Mouse (Mus musculus): ENCODE results near the gene Cmbl. TPM values are rescaled to one million over a fixed set of nuclear protein-coding genes. Genes with fewer than 3 reads are reported as not detected.
"Not testable (repeated sequence)": the region's sequence is repeated elsewhere in the genome, so short reads cannot be mapped to it uniquely, and the experiment has no call there.

Cmbl gene
- polyA plus RNA-seq, 1 experiment from 2014 or later, result 8.6 TPM

DNA sequence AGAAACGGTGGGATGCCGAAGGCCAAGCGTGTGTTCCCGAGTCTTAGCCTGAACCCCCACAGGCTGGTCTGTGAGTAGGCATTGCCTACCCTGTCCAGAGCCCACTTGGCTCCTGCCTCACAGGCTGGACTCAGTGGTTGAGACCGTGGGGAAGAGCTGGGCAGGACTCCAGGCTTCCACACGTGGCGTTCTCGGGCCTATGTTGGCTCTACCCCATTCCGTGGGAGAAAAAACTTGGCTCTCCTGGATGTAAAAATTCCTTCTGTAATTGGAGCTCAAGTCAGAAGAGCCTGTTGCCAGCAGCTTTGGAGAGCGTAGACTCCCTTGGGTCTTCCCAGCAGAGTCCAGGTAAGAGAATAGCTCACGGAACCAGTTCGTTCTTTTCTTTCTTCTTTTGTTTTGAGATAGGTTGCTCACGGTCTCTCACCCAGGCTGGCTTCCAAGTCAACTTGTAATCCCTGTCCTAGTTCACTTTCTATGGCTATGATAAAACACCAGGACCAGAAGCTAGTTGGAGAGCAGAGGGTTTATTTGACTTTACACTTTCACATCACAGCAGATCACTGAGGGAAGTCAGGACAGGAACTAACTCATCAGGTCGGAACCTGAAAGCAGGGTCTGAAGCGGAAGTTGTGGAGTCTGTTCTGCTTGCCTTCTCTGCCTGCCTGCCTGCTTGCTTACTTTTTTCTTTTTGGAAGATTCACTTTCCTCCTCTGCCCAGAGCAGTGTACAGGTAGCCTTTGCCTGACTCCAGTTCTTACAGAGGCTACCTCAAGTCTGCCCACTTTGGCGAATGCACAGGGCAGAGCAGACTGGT, 6.9 kb downstream of the Cmbl start:
- no peaks in the 10 kb centered on the region for H3K27me3 ChIP-seq (replicated peaks; ENCODE audit: control insufficient read depth, insufficient read depth, low read length)
- no peak overlapping the region for H3K27ac ChIP-seq (ENCODE audit: low read length)
- H3K9ac ChIP-seq (replicated peaks; ENCODE audit: low read depth, low read length), result no peak overlapping the region
- ATAC-seq, result no peak
- H3K4me2 ChIP-seq (ENCODE audit: low read length), result no peak overlapping the region
- H3K4me3 ChIP-seq (replicated peaks; ENCODE audit: low read length), result no peak overlapping the region
- H3K4me1 ChIP-seq (replicated peaks; ENCODE audit: control insufficient read depth, insufficient read depth, low read length), result no peaks in the 10 kb centered on the region
- no peaks in the 10 kb centered on the region for H3K36me3 ChIP-seq (ENCODE audit: control insufficient read depth, insufficient read depth)
- no peaks in the 10 kb centered on the region for H3K9me3 ChIP-seq (ENCODE audit: control insufficient read depth, low read length)
- WGBS, result 79% methylated on average over 16 of the region's 16 CpGs

DNA sequence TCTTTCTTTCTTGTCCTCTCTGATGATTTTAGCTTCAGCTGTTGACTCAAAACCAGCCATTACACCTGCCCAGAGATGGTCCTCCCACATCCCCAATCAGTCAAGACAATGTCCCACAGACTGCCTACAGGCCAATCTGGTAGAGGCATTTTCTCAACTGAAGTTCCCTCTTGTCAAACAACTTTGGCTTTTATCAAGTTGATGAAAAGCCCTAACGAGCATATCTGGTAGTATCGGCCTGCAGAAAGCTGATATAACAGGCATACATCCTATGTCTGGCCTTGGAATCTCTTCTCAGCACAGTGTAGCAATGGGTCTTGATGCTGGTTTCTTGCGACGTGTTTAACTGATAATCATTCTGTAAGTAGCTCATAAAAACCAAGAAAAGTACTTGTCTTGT, 8.1 kb downstream of the Cmbl start:
- H3K4me1 ChIP-seq (replicated peaks; ENCODE audit: control insufficient read depth, insufficient read depth, low read length), result no peaks in the 10 kb centered on the region
- H3K27ac ChIP-seq (ENCODE audit: low read length), result no peak overlapping the region
- no peak for ATAC-seq
- H3K9ac ChIP-seq (replicated peaks; ENCODE audit: low read depth, low read length), result no peak overlapping the region
- WGBS, result 79% methylated on average over 4 of the region's 4 CpGs
- H3K27me3 ChIP-seq (replicated peaks; ENCODE audit: control insufficient read depth, insufficient read depth, low read length), result no peaks in the 10 kb centered on the region
- H3K4me3 ChIP-seq (replicated peaks; ENCODE audit: low read length), result no peak overlapping the region
- H3K9me3 ChIP-seq (ENCODE audit: control insufficient read depth, low read length), result no peaks in the 10 kb centered on the region
- no peak overlapping the region for H3K4me2 ChIP-seq (ENCODE audit: low read length)
- no peaks in the 10 kb centered on the region for H3K36me3 ChIP-seq (ENCODE audit: control insufficient read depth, insufficient read depth)

DNA sequence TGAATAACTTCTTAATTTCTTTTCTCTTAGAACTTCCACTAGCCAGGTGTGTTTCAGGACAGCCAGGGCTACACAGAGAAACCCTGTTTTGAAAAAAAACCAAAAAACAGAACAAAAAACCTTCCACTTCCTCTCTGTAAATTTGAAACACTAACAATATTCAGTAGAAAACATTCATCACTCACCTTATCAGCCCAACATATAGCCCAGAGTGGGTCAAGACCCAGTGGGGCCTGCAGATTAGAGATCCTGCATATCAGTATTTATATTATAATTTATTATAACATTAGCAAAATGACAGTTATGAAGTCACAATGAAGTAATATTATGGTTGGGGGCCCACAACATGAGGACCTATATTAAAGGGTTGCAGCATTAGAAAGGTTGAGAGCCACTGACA, 8.5 kb downstream of the Cmbl start:
- H3K36me3 ChIP-seq (ENCODE audit: control insufficient read depth, insufficient read depth), result no peaks in the 10 kb centered on the region
- no peaks in the 10 kb centered on the region for H3K27me3 ChIP-seq (replicated peaks; ENCODE audit: control insufficient read depth, insufficient read depth, low read length)
- no peak for ATAC-seq
- no peak overlapping the region for H3K4me2 ChIP-seq (ENCODE audit: low read length)
- no peaks in the 10 kb centered on the region for H3K4me1 ChIP-seq (replicated peaks; ENCODE audit: control insufficient read depth, insufficient read depth, low read length)
- H3K27ac ChIP-seq (ENCODE audit: low read length), result no peak overlapping the region
- H3K4me3 ChIP-seq (replicated peaks; ENCODE audit: low read length), result no peak overlapping the region
- H3K9me3 ChIP-seq (ENCODE audit: control insufficient read depth, low read length), result no peaks in the 10 kb centered on the region
- H3K9ac ChIP-seq (replicated peaks; ENCODE audit: low read depth, low read length), result no peak overlapping the region

DNA sequence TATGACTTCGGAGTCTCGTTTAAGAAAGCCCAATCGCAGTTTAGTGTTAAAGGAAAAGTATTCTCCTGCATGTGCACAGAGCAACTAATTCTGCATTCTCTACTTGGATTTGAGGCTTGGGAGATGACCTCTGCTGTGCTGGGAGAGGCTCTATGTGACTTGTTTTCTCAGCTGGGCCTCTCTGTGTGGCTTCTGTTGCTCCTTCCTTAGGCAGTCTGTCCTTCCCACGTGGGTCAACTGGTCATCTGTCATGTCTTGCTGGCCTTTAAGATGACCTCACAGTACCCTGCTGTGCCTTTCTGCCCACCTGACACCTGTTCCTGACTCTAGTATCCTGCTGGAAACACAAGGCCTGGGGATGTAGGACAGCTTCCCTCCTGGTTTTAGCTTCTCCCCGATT, 10.9 kb downstream of the Cmbl start:
- Histone ChIP-seq H3K4me3 (replicated peaks; ENCODE audit: low read length) (no peak overlapping the region), H3K27me3 (replicated peaks; ENCODE audit: control insufficient read depth, insufficient read depth, low read length) (no peaks in the 10 kb centered on the region), H3K9ac (replicated peaks; ENCODE audit: low read depth, low read length) (no peak overlapping the region), H3K27ac (ENCODE audit: low read length) (no peak overlapping the region), H3K36me3 (ENCODE audit: control insufficient read depth, insufficient read depth) (no peaks in the 10 kb centered on the region), H3K4me2 (ENCODE audit: low read length) (no peak overlapping the region), H3K4me1 (replicated peaks; ENCODE audit: control insufficient read depth, insufficient read depth, low read length) (no peaks in the 10 kb centered on the region), H3K9me3 (ENCODE audit: control insufficient read depth, low read length) (no peaks in the 10 kb centered on the region)
- ATAC-seq, result no peak
- 78% methylated on average over 5 of the region's 5 CpGs for WGBS

DNA sequence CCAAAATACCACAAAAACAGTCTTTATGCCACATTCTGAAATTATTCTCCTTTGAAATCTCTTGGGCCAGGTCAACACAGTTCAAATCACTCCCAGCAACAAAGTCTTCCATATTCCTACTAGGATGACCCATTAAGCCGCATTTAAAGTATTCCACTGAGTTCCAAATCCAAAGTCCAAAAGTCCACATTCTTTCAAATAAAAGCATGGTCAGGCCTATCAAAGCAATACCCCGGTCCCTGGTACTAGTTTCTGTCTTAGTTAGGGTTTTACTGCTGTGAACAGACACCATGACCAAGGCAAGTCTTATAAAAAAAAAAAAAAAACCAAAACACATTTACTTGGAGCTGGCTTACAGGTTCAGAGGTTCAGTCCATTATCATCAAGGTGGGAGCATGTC, 15.9 kb downstream of the Cmbl start:
- WGBS, result 94% methylated on average over 2 of the region's 2 CpGs
- H3K4me3 ChIP-seq (replicated peaks; ENCODE audit: low read length); H3K4me2 ChIP-seq (ENCODE audit: low read length); H3K36me3 ChIP-seq (ENCODE audit: control insufficient read depth, insufficient read depth); H3K27me3 ChIP-seq (replicated peaks; ENCODE audit: control insufficient read depth, insufficient read depth, low read length); H3K9me3 ChIP-seq (ENCODE audit: control insufficient read depth, low read length); H3K9ac ChIP-seq (replicated peaks; ENCODE audit: low read depth, low read length); H3K4me1 ChIP-seq (replicated peaks; ENCODE audit: control insufficient read depth, insufficient read depth, low read length); ATAC-seq; H3K27ac ChIP-seq (ENCODE audit: low read length): not testable (repeated sequence)

DNA sequence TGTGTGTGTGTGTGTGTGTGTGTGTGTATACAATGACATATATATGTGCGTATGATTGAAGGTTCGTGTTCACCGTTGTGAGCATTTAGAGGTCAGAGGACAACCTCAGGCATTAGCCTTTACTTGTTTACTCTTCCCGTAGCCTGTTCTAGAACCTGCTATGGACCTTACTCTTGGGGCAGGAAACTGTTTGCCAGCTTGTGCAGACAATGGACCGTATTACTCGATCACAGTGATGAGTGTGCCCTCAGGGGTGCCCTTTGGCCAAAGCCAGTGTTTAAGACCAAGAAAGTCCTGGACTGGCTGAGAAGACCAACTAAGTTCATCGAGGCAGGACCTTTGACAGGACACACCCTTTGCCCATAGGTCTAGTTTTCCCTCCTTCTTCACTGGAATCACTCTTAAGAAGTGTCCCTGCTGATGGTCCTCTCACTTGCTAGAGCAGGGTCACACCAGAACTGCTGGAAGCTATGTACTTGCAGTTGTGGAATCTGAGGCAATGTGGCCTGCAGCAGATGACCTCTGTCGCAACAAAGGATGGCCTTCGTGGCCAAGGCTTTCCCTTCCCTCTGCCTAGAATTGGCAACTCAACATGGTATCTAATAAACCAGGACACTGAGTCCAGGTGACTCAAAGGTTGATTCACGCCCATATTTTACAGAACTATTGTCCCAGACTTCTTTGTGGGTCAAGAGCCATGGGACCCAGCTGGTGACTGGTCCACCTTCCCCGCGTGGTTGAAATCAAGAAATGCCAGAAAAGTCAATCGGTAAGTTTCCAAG, 18.3 kb downstream of the Cmbl start:
- Histone ChIP-seq H3K9me3 (ENCODE audit: control insufficient read depth, low read length) (no peaks in the 10 kb centered on the region), H3K27me3 (replicated peaks; ENCODE audit: control insufficient read depth, insufficient read depth, low read length) (no peaks in the 10 kb centered on the region), H3K36me3 (ENCODE audit: control insufficient read depth, insufficient read depth) (no peaks in the 10 kb centered on the region), H3K4me2 (ENCODE audit: low read length) (no peak overlapping the region), H3K4me3 (replicated peaks; ENCODE audit: low read length) (no peak overlapping the region), H3K4me1 (replicated peaks; ENCODE audit: control insufficient read depth, insufficient read depth, low read length) (no peaks in the 10 kb centered on the region), H3K27ac (ENCODE audit: low read length) (no peak overlapping the region), H3K9ac (replicated peaks; ENCODE audit: low read depth, low read length) (no peak overlapping the region)
- WGBS, result 91% methylated on average over 13 of the region's 13 CpGs
- ATAC-seq, result no peak

DNA sequence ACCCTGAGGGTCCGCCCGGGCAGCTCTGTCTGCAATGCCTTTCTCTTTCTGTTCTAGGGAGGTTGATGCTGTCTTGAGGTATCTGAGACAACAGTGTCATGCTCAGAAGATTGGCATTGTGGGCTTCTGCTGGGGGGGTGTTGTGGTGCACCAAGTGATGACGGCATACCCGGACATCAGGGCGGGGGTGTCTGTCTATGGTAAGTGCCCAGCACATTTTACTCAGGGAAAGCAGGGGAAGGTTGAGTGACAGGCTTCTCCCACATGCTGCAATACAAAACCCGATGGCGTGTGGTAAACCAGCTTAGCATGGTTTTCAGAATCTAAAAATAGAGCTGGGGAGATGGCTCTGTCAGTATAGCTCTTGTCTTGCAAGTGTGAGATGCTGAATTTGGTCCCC, 20.0 kb downstream of the Cmbl start:
- Histone ChIP-seq H3K4me3 (replicated peaks; ENCODE audit: low read length) (no peak overlapping the region), H3K9ac (replicated peaks; ENCODE audit: low read depth, low read length) (no peak overlapping the region), H3K36me3 (ENCODE audit: control insufficient read depth, insufficient read depth) (peaks cover 9% of the 10 kb centered on the region), H3K27me3 (replicated peaks; ENCODE audit: control insufficient read depth, insufficient read depth, low read length) (no peaks in the 10 kb centered on the region), H3K4me1 (replicated peaks; ENCODE audit: control insufficient read depth, insufficient read depth, low read length) (no peaks in the 10 kb centered on the region), H3K4me2 (ENCODE audit: low read length) (no peak overlapping the region), H3K27ac (ENCODE audit: low read length) (no peak overlapping the region), H3K9me3 (ENCODE audit: control insufficient read depth, low read length) (no peaks in the 10 kb centered on the region)
- ATAC-seq, result no peak
- 87% methylated on average over 7 of the region's 7 CpGs for WGBS

DNA sequence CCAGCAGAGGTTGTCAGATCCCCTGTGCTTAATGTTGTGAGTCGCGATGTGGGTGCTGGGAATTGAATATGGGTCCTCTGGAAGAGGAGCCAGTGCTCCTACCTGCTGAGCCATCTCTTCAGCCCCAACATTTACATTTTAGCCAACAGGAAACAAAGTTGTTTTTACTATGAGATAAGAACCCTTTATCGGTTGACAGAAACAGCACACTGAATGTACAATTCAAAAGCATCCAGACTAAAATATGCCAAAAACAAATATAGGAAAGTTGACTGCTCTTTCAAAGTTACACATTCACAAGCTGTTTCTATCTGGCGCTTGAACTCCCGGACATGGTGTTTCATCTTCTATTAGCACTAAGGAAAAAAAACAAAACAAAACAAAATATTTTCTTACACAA, 20.9 kb downstream of the Cmbl start:
- H3K4me2 ChIP-seq (ENCODE audit: low read length), result no peak overlapping the region

DNA sequence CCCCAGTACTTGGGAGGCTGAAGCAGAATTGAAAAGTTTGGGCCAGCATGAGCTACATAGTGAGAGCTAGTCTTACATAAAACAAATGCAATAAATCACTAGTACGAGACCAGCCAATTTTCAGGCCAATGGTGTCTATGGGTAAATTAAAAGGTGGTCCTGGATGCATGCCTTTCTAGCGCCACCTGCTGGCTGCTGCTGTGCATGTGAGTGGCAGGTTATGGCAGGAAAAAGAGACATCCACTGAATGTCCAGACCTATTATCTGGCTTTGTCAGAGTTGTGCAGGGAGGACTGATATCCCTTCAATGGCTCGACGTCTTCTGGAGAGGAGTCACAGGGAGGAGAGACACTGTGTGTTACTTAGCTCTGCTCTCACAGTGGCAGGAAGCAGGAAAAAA, 21.3 kb downstream of the Cmbl start:
- 5% methylated on average over 4 of the region's 4 CpGs for WGBS
- Histone ChIP-seq H3K9me3 (ENCODE audit: control insufficient read depth, low read length) (no peaks in the 10 kb centered on the region), H3K36me3 (ENCODE audit: control insufficient read depth, insufficient read depth) (peaks cover 21% of the 10 kb centered on the region), H3K4me2 (ENCODE audit: low read length) (no peak overlapping the region), H3K4me1 (replicated peaks; ENCODE audit: control insufficient read depth, insufficient read depth, low read length) (no peaks in the 10 kb centered on the region), H3K27ac (ENCODE audit: low read length) (no peak overlapping the region), H3K27me3 (replicated peaks; ENCODE audit: control insufficient read depth, insufficient read depth, low read length) (no peaks in the 10 kb centered on the region), H3K4me3 (replicated peaks; ENCODE audit: low read length) (no peak overlapping the region), H3K9ac (replicated peaks; ENCODE audit: low read depth, low read length) (no peak overlapping the region)
- ATAC-seq, result peak; percentile 69

More for the DNA sequence above, 20.9 kb downstream of the Cmbl start:
- no peak overlapping the region for H3K27ac ChIP-seq (ENCODE audit: low read length)
- no peak overlapping the region for H3K4me3 ChIP-seq (replicated peaks; ENCODE audit: low read length)
- ATAC-seq, result no peak
- no peak overlapping the region for H3K9ac ChIP-seq (replicated peaks; ENCODE audit: low read depth, low read length)
- no peaks in the 10 kb centered on the region for H3K4me1 ChIP-seq (replicated peaks; ENCODE audit: control insufficient read depth, insufficient read depth, low read length)
- 88% methylated on average over 5 of the region's 5 CpGs for WGBS
- no peaks in the 10 kb centered on the region for H3K9me3 ChIP-seq (ENCODE audit: control insufficient read depth, low read length)
- H3K27me3 ChIP-seq (replicated peaks; ENCODE audit: control insufficient read depth, insufficient read depth, low read length), result no peaks in the 10 kb centered on the region
- peaks cover 17% of the 10 kb centered on the region for H3K36me3 ChIP-seq (ENCODE audit: control insufficient read depth, insufficient read depth)

Measured in forebrain, embryonic 16.5 days (tissue).